Mouse (Mus musculus): ENCODE results near the gene Kdm1a. TPM values are rescaled to one million over a fixed set of nuclear protein-coding genes. Genes with fewer than 3 reads are reported as not detected.

Gene Kdm1a
- total RNA-seq, 2 experiments from 2014 or later = 33.5 to 37.6 TPM

GRCm38 (mm10) chr4:136610387-136610856 lies 7.9 kb upstream of the Kdm1a start, which contains the start of gene Tex46:
Tex46 (plus strand) TSS chr4:136610437.
- intact Hi-C loops (cut with DNase I) = no loop called here
- DNase-seq = no peak

DNA sequence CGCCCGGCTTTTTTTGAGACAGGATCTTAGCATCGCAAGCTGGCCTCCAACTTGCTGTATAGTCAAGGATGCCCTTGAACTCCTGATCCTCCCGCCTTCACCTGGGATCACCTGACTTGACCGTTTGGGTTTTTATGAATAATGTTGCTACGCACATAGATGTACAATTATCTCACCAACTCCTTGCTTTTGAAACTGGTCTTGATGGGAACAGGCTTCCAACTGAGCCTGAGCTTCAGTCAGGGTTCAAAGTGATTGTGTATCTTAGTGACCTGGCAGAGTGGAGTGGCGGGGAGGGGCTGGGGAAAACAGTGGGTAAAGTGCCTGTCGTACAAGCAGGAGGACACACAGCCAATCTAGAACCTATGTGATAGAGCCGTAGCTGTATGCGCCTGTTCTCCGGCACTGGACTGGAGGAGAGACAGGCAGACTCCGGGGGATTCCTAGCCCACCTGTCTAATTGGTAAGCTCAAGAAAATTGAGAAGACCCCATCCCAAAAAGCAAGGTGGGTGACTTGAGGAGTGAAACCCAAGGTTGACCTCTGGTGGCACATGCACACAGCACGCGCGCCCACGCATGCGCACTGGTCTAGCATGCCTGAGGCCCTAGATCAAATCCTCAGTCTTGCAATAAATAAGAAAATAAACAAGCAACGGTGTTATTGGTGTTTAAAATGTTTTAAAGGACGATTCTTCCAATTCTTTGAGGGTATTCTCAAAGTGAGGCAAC lies 3.4 kb upstream of the Kdm1a start:
- intact Hi-C loops (cut with DNase I) = loop anchor here (10.0 kb wide), 1 partner anchor 551 kb away; the partner anchor contains the start of gene Rpl11
- DNase-seq = no peak

- peak in 1 of 2 experiments; percentile 48 for DNase-seq
- intact Hi-C loops (cut with DNase I) = loop anchor here (5.0 to 10.0 kb wide), 2 partner anchors 145 to 547 kb away; partner anchors contain the start of gene Rpl11
Measured at GRCm38 (mm10) chr4:136602018-136602554, 437 bp downstream of the Kdm1a start.

DNA sequence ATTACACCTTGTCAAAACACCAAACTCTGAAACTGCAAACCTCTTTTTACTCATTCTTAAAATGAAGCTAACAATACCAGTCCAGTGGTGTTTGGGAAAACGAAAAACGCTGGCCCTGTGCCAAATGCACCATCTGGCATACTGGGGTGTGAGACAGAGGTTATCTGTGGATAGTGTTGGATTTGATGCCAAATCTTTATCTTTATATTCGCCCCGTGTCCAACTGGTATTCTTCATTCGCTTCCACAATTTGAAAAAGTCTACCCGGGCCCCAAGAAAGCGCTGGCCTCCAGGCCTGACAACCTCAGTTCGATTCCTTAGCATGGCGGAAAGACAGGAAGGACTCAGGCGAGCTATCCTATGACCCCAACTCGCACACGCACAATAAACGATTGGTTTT lies 1.0 kb downstream of the Kdm1a start:
- intact Hi-C loops (cut with DNase I) = loop anchor here (5.0 to 10.0 kb wide), 2 partner anchors 144 to 547 kb away; partner anchors contain the start of gene Rpl11
- peak; percentile 63 to 71 for DNase-seq

DNA sequence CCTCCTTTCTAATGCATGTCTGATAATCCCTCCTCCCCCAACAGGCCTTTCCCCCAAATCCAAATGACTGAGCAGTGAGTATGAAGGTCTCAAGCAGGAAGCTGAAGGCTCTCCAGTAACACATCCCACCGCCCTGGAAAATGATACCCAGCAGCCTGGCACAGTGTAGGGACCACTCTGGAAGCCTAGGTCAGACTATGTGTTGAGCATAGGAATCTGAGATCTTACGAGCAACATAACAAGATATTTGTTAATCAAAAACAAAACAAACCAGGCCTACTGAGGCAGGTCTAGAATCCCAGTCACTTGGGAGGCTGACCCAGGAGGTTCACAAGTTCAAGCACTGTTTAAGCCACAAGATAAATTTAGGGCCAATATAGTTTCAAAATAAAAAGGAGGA lies 2.0 kb downstream of the Kdm1a start:
- DNase-seq = no peak
- intact Hi-C loops (cut with DNase I) = loop anchor here (5.0 to 10.0 kb wide), 2 partner anchors 143 to 546 kb away; partner anchors contain the start of gene Rpl11

GRCm38 (mm10) chr4:136599869-136600268 lies 2.7 kb downstream of the Kdm1a start:
- intact Hi-C loops (cut with DNase I) = loop anchor here (5.0 to 10.0 kb wide), 2 partner anchors 143 to 545 kb away; partner anchors contain the start of gene Rpl11
- no peak for DNase-seq

GRCm38 (mm10) chr4:136598268-136598876 lies 4.2 kb downstream of the Kdm1a start:
- no peak for DNase-seq
- intact Hi-C loops (cut with DNase I) = no loop called here

- intact Hi-C loops (cut with DNase I) = no loop called here
- DNase-seq = no peak
Measured at GRCm38 (mm10) chr4:136595221-136595620, 7.3 kb downstream of the Kdm1a start.

GRCm38 (mm10) chr4:136594006-136594405 lies 8.5 kb downstream of the Kdm1a start:
- DNase-seq = no peak
- intact Hi-C loops (cut with DNase I) = no loop called here

DNA sequence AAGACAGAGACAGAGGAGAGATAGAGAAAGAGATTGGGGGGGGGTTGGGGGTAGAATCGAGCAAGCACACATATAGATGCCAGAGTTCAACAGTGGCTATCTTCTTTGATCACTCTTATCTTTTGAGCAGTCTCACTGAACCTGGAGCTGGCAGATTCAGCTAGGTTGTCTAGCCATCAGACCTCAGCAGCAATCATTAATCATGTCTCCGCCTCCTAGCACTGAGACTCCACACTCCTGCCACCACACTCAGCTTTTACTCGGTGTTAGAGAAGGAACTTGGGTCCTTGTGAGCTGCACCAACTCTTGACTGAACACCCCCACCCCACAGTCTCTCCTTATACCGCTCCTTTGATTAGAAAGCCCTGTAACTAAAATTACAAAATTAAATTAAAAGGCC lies 10.4 kb downstream of the Kdm1a start:
- intact Hi-C loops (cut with DNase I) = no loop called here
- no peak for DNase-seq

DNA sequence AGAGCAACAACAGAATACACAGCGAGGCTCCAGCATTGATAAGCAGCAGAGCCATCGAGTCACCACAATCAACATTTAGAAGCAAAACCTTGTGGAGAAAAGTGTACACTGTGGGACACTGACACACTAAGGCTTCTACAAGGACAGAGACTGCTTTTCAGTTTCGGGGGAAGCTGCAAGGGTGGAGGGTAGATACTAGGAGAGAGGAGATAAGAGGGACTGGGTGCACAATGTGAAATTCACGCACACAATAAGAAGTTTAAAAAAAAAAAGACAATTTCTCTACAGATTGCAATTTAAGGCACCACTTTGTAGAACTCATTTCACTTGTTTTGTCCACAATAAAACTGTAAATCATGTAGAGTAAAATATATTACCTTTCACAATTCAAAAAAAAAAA lies 14.5 kb downstream of the Kdm1a start:
- intact Hi-C loops (cut with DNase I) = no loop called here
- DNase-seq = no peak

DNA sequence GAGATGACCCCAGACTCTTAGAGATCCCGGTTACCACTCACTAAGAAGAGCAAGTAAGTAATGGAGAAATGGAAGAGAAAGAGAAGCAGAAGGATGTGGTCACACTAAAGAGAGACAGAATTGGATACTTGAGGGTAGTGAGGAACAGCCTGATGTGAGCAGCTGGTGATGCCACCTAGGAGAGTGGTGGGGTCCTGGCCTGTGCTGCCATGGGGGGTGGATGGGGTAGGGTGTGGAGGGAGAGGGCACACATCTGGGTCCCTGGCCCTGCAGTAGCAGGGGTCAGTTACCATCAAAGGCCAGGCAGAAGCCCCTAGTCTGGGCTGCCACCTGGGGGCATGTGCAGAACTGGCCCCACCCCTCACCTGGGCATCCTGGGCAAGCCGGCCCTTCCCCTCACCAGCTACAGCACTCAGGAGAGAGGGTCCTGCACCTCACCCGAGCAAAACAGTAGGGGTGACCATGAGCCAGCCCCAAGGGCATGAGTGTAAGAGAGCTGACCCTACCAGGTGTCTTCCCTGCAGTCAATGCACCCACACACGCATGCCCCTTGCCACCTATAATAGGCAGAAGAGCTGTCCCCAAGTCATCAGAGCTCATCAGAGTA lies 15.2 kb downstream of the Kdm1a start:
- intact Hi-C loops (cut with DNase I) = no loop called here
- DNase-seq = no peak

- no peak for DNase-seq
- intact Hi-C loops (cut with DNase I) = no loop called here
Measured at GRCm38 (mm10) chr4:136581885-136582284, 20.6 kb downstream of the Kdm1a start.

DNA sequence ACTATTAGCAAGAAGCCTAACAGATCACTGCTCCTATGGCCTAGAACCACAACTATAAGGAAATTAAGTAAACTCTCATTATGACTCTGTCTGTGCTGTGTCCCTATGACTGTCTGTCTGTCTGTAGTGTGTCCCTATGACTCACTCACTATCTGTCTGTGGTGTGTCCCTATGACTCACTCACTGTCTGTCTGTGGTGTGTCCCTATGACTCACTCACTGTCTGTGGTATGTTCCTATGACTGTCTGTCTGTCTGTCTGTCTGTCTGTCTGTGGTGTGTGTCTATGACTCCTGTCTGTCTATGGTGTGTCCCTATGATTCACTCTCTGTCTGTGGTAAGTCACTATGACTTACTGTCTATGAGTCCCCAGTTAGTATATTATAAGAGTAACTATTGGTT lies 32.5 kb downstream of the Kdm1a start:
- DNase-seq = no peak
- intact Hi-C loops (cut with DNase I) = loop anchor here (5.0 kb wide), 1 partner anchor 447 kb away; no protein-coding TSS in a partner anchor

GRCm38 (mm10) chr4:136568629-136569028 lies 33.9 kb downstream of the Kdm1a start:
- intact Hi-C loops (cut with DNase I) = loop anchor here (5.0 kb wide), 1 partner anchor 449 kb away; no protein-coding TSS in a partner anchor
- no peak for DNase-seq

GRCm38 (mm10) chr4:136562755-136563154 lies 39.8 kb downstream of the Kdm1a start:
- intact Hi-C loops (cut with DNase I) = no loop called here

GRCm38 (mm10) chr4:136560270-136560991 lies 42.1 kb downstream of the Kdm1a start:
- intact Hi-C loops (cut with DNase I) = no loop called here
- no peak for DNase-seq

More at GRCm38 (mm10) chr4:136562755-136563154, 39.8 kb downstream of the Kdm1a start:
- DNase-seq = no peak

- intact Hi-C loops (cut with DNase I) = no loop called here
Measured at GRCm38 (mm10) chr4:136559690-136560089, 42.8 kb downstream of the Kdm1a start.

GRCm38 (mm10) chr4:136557638-136558037 lies 44.9 kb downstream of the Kdm1a start:
- no peak for DNase-seq
- intact Hi-C loops (cut with DNase I) = no loop called here

More at GRCm38 (mm10) chr4:136559690-136560089, 42.8 kb downstream of the Kdm1a start:
- DNase-seq = no peak

- no peak for DNase-seq
Measured at GRCm38 (mm10) chr4:136553108-136553507, 49.4 kb downstream of the Kdm1a start.

More at GRCm38 (mm10) chr4:136553108-136553507, 49.4 kb downstream of the Kdm1a start:
- intact Hi-C loops (cut with DNase I) = no loop called here
